ENCODE assay signal across 10 mouse cellular contexts in genomic region chr4:53315876-53316762, GRCm38 (mm10).
A peak's percentile ranks its signal among the peaks of the same experiment; 100 is the strongest.
DNase-seq lines count a peak whose midpoint lies in the region; ATAC-seq and TF ChIP-seq lines count a peak whose summit lies in the region.
"Had no signal": no experiment of that assay in that cellular context is flagged by ENCODE, and none has a peak within 500 bp of the region (broad histone marks: within the 10 kb centered on the region; RNA-seq: fewer than 3 reads in every experiment).

No protein-coding gene starts in this region.

- no peaks in the 10 kb centered on the region for H3K36me3 ChIP-seq in embryonic facial prominence, embryonic 15.5 days
- H3K36me3 ChIP-seq: liver, embryonic 13.5 days had no signal

- H3K27ac ChIP-seq in left cerebral cortex, adult 2 months, result peak overlapping the region; percentile 19; the same call in 1 of the 2 replicates
- H3K27ac ChIP-seq in embryonic facial prominence, embryonic 15.5 days (replicated peaks), result peak overlapping the region; percentile 53; the same call in 1 of the 2 replicates
- H3K27ac ChIP-seq: liver, embryonic 13.5 days had no signal

- ATAC-seq in embryonic facial prominence, embryonic 15.5 days (ENCODE audit: insufficient number of reproducible peaks, low FRiP score, low TSS enrichment, low read depth), result 0 out of 2 replicates have a peak, but pooled peaks have one; percentile 21

- TF ChIP-seq CTCF in left cerebral cortex, adult 2 months (IDR thresholded peaks at IDR 0.05), result no peak

- no peaks in the 10 kb centered on the region for H3K27me3 ChIP-seq in embryonic facial prominence, embryonic 15.5 days
- H3K27me3 ChIP-seq: liver, embryonic 13.5 days had no signal

- no peak overlapping the region for H3K9ac ChIP-seq in embryonic facial prominence, embryonic 15.5 days
- H3K9ac ChIP-seq: liver, embryonic 13.5 days had no signal

- no peak overlapping the region for H3K4me3 ChIP-seq in left cerebral cortex, adult 2 months
- H3K4me3 ChIP-seq in embryonic facial prominence, embryonic 15.5 days (replicated peaks), result no peak overlapping the region
- H3K4me3 ChIP-seq: liver, embryonic 13.5 days had no signal

- peak; percentile 32 for DNase-seq in frontal cortex, postnatal 10 days (ENCODE audit: low spot score in 2 of 2)
- DNase-seq in frontal cortex, postnatal 25 days (ENCODE audit: low spot score in 2 of 2), result no peak
- DNase-seq in left cerebral cortex, adult 2 months (ENCODE audit: extremely low spot score in 1 of 2, low spot score in 2 of 2), result peak in 1 of 2 experiments; percentile 29
- no peak for DNase-seq in left cerebral cortex, adult 9 months (ENCODE audit: low spot score in 2 of 2)
- peak; percentile 48 for DNase-seq in lung, postnatal 36 days
- no peak for DNase-seq in cerebellum, postnatal 36 days
- DNase-seq in ovary, postnatal 14 days (ENCODE audit: low spot score), result no peak
- DNase-seq: B cell, adult 2 months; liver, embryonic 13.5 days had no signal

- 70% methylated on average over 13 of the region's 13 CpGs for WGBS in embryonic facial prominence, embryonic 15.5 days

- H3K4me2 ChIP-seq in embryonic facial prominence, embryonic 15.5 days (replicated peaks), result no peak overlapping the region
- H3K4me2 ChIP-seq: liver, embryonic 13.5 days had no signal

- H3K9me3 ChIP-seq in embryonic facial prominence, embryonic 15.5 days (replicated peaks), result no peaks in the 10 kb centered on the region
- H3K9me3 ChIP-seq: liver, embryonic 13.5 days had no signal

- intact Hi-C loops in left cerebral cortex, adult 2 months (cut with DNase I), result no loop called here

- peaks cover 24% of the 10 kb centered on the region for H3K4me1 ChIP-seq in embryonic facial prominence, embryonic 15.5 days

Comparison
In these comparisons a context has a peak if more than half of its experiments do, and no peak if none do; other contexts are left out.
1. DNase-seq: peak in frontal cortex, postnatal 10 days (2 of 2) and lung, postnatal 36 days (single experiment); none in frontal cortex, postnatal 25 days (0 of 2), left cerebral cortex, adult 9 months (0 of 2), cerebellum, postnatal 36 days (0 of 2) and ovary, postnatal 14 days (single experiment).